Mouse (Mus musculus) midbrain, embryonic 11.5 days (tissue): ENCODE measurements around the gene Wipi2. TPM values are rescaled to one million over a fixed set of nuclear protein-coding genes. Genes with fewer than 3 reads are reported as not detected.
A peak's percentile ranks its signal among the peaks of the same experiment; 100 is the strongest.

Experiments
- ATAC-seq: fragments of 200-750 bp; cut with Nextera tagmentation; 2 replicates; pipeline ENCODE4 v1.8.0; 2017; ENCODE audit warnings: moderate TSS enrichment, moderate library complexity; ENCODE audit not compliant: low FRiP score
- DNase-seq: peaks from one replicate; pipeline ENCODE4 v3.0.0; 2015; ENCODE audit warnings: low spot score; ENCODE audit errors: missing footprints
- H3K27ac ChIP-seq: fragments of 300-500 bp; sonication (generic); 2 replicates; pipeline ENCODE4 v1.5.1; 2014; ENCODE audit warnings: low read depth, low read length
- H3K27me3 ChIP-seq: fragments of 300-500 bp; sonication (generic); 2 replicates; pipeline ENCODE4 v1.6.1; 2014; ENCODE audit warnings: mild to moderate bottlenecking, low read length, moderate library complexity, mixed read lengths; ENCODE audit not compliant: control insufficient read depth, insufficient read depth
- H3K36me3 ChIP-seq: fragments of 300-500 bp; sonication (generic); 2 replicates; pipeline ENCODE4 v1.6.1; 2014; ENCODE audit warnings: mild to moderate bottlenecking, low read length, moderate library complexity, mixed read lengths; ENCODE audit not compliant: control insufficient read depth, insufficient read depth
- H3K4me1 ChIP-seq: fragments of 300-500 bp; sonication (generic); 2 replicates; pipeline ENCODE4 v1.6.1; 2014; ENCODE audit warnings: low read length; ENCODE audit not compliant: control insufficient read depth, insufficient read depth
- H3K4me2 ChIP-seq: fragments of 300-500 bp; sonication (generic); 2 replicates; pipeline ENCODE4 v1.6.1; 2014; ENCODE audit warnings: mild to moderate bottlenecking, moderate library complexity
- H3K4me3 ChIP-seq: fragments of 300-500 bp; sonication (generic); 2 replicates; pipeline ENCODE4 v1.5.1; 2014; ENCODE audit warnings: low read depth, low read length
- H3K9ac ChIP-seq: fragments of 300-500 bp; sonication (generic); 2 replicates; pipeline ENCODE4 v1.6.1; 2014; ENCODE audit warnings: low read length
- H3K9me3 ChIP-seq: fragments of 300-500 bp; sonication (generic); 2 replicates; pipeline ENCODE4 v1.6.1; 2016; ENCODE audit warnings: low read length; ENCODE audit not compliant: control insufficient read depth
- WGBS: fragments of 180-500 bp; shearing (Covaris S2); extraction: QIAGEN DNeasy Blood & Tissue Kit; methylation state at CpG from one replicate; pipeline ENCODE4 v1.1.7; 2014; 5-methylcytosine and 5-hydroxymethylcytosine counted together
- polyA plus RNA-seq: library from polyadenylated mRNA; unstranded; fragments of >200 nt; fragmentation: Nextera tagmentation; extraction: Ambion mirVana; gene quantifications from 2 replicates; pipeline ENCODE4 v1.2.1, GENCODE M21; 2014

Wipi2 gene
- polyA plus RNA-seq, 1 experiment from 2014 or later, result 55.7 TPM

GRCm38 (mm10) chr5:142703569-142703968 lies 76.1 kb downstream of the Wipi2 start:
- 85% methylated on average over 10 of the region's 10 CpGs for WGBS
- Histone ChIP-seq H3K9ac (no peak overlapping the region), H3K9me3 (no peaks in the 10 kb centered on the region), H3K36me3 (no peaks in the 10 kb centered on the region), H3K4me2 (peak overlapping the region; percentile 85; the same call in 1 of the 2 replicates), H3K27ac (no peak overlapping the region), H3K27me3 (peaks cover 11% of the 10 kb centered on the region), H3K4me3 (no peak overlapping the region), H3K4me1 (peaks cover 9% of the 10 kb centered on the region)
- DNase-seq (no peak), ATAC-seq (no peak)

GRCm38 (mm10) chr5:142707709-142708108 lies 80.2 kb downstream of the Wipi2 start:
- Histone ChIP-seq H3K27ac (no peak overlapping the region), H3K4me1 (peaks cover 6% of the 10 kb centered on the region), H3K27me3 (no peaks in the 10 kb centered on the region; the same call in 1 of the 2 replicates), H3K9ac (no peak overlapping the region), H3K9me3 (no peaks in the 10 kb centered on the region), H3K36me3 (peaks cover 10% of the 10 kb centered on the region), H3K4me2 (no peak overlapping the region), H3K4me3 (no peak overlapping the region)
- DNase-seq (peak; percentile 37), ATAC-seq (no peak)
- WGBS, result 87% methylated on average over 5 of the region's 5 CpGs

- Histone ChIP-seq H3K36me3 (peaks cover 13% of the 10 kb centered on the region), H3K4me2 (no peak overlapping the region), H3K27ac (no peak overlapping the region), H3K27me3 (no peaks in the 10 kb centered on the region), H3K9ac (no peak overlapping the region), H3K4me3 (no peak overlapping the region), H3K4me1 (no peaks in the 10 kb centered on the region), H3K9me3 (no peaks in the 10 kb centered on the region)
- ATAC-seq (no peak), DNase-seq (no peak)
- WGBS, result 90% methylated on average over 7 of the region's 7 CpGs
These were observed 81.9 kb downstream of the Wipi2 start for GRCm38 (mm10) chr5:142709436-142709835.

GRCm38 (mm10) chr5:142712373-142712772 lies 84.9 kb downstream of the Wipi2 start:
- WGBS, result 84% methylated on average over 5 of the region's 5 CpGs
- no peak for ATAC-seq
- Histone ChIP-seq H3K27me3 (no peaks in the 10 kb centered on the region), H3K4me1 (no peaks in the 10 kb centered on the region), H3K4me2 (no peak overlapping the region), H3K9me3 (no peaks in the 10 kb centered on the region), H3K27ac (no peak overlapping the region), H3K36me3 (peaks cover 15% of the 10 kb centered on the region), H3K4me3 (no peak overlapping the region), H3K9ac (no peak overlapping the region)
- peak; percentile 72 for DNase-seq

GRCm38 (mm10) chr5:142713966-142714365 lies 86.5 kb downstream of the Wipi2 start:
- DNase-seq, result peak; percentile 68
- H3K4me1 ChIP-seq, result no peaks in the 10 kb centered on the region
- peaks cover 15% of the 10 kb centered on the region for H3K36me3 ChIP-seq
- H3K4me3 ChIP-seq, result no peak overlapping the region
- no peaks in the 10 kb centered on the region for H3K27me3 ChIP-seq
- WGBS, result 92% methylated on average over 10 of the region's 10 CpGs
- no peaks in the 10 kb centered on the region for H3K9me3 ChIP-seq
- no peak overlapping the region for H3K27ac ChIP-seq
- no peak overlapping the region for H3K9ac ChIP-seq
- H3K4me2 ChIP-seq, result no peak overlapping the region
- ATAC-seq, result no peak

- H3K27ac ChIP-seq, result no peak overlapping the region; the same call in 1 of the 2 replicates
- peaks cover 12% of the 10 kb centered on the region for H3K36me3 ChIP-seq
- ATAC-seq, result no peak
- H3K4me1 ChIP-seq, result no peaks in the 10 kb centered on the region
- H3K9me3 ChIP-seq, result no peaks in the 10 kb centered on the region
- 86% methylated on average over 9 of the region's 9 CpGs for WGBS
- H3K4me2 ChIP-seq, result no peak overlapping the region
- H3K27me3 ChIP-seq, result no peaks in the 10 kb centered on the region
- peak; percentile 67 for DNase-seq
- no peak overlapping the region for H3K9ac ChIP-seq
- H3K4me3 ChIP-seq, result no peak overlapping the region
These were observed 87.6 kb downstream of the Wipi2 start for GRCm38 (mm10) chr5:142715059-142715458.

GRCm38 (mm10) chr5:142716056-142716455 lies 88.6 kb downstream of the Wipi2 start:
- Histone ChIP-seq H3K27me3 (no peaks in the 10 kb centered on the region), H3K9ac (no peak overlapping the region), H3K36me3 (peaks cover 12% of the 10 kb centered on the region), H3K4me2 (no peak overlapping the region), H3K4me1 (no peaks in the 10 kb centered on the region), H3K27ac (no peak overlapping the region), H3K4me3 (no peak overlapping the region), H3K9me3 (no peaks in the 10 kb centered on the region)
- no peak for ATAC-seq
- DNase-seq, result no peak
- 90% methylated on average over 6 of the region's 6 CpGs for WGBS

- Histone ChIP-seq H3K9ac (no peak overlapping the region), H3K4me2 (no peak overlapping the region), H3K36me3 (0 out of 2 replicates have a peak, but pooled peaks cover 2% of the 10 kb centered on the region), H3K27me3 (no peaks in the 10 kb centered on the region), H3K27ac (no peak overlapping the region), H3K4me1 (no peaks in the 10 kb centered on the region), H3K4me3 (no peak overlapping the region), H3K9me3 (no peaks in the 10 kb centered on the region)
- ATAC-seq (no peak), DNase-seq (peak; percentile 99)
- WGBS, result 22% methylated on average over 4 of the region's 4 CpGs
These were observed 90.5 kb downstream of the Wipi2 start for GRCm38 (mm10) chr5:142718037-142718436.

GRCm38 (mm10) chr5:142718486-142718885 lies 91.0 kb downstream of the Wipi2 start:
- H3K36me3 ChIP-seq, result 0 out of 2 replicates have a peak, but pooled peaks cover 2% of the 10 kb centered on the region
- no peak overlapping the region for H3K27ac ChIP-seq
- H3K9me3 ChIP-seq, result no peaks in the 10 kb centered on the region
- no peak overlapping the region for H3K4me2 ChIP-seq
- DNase-seq (peak; percentile 80), ATAC-seq (no peak; the same call in 1 of the 2 replicates)
- no peak overlapping the region for H3K4me3 ChIP-seq
- no peaks in the 10 kb centered on the region for H3K4me1 ChIP-seq
- H3K27me3 ChIP-seq, result no peaks in the 10 kb centered on the region
- WGBS, result 73% methylated on average over 25 of the region's 25 CpGs
- H3K9ac ChIP-seq, result no peak overlapping the region
